Mouse (Mus musculus): ENCODE measurements around the gene Gm26920. TPM values are rescaled to one million over a fixed set of nuclear protein-coding genes. Genes with fewer than 3 reads are reported as not detected.
"Not testable (repeated sequence)": the region's sequence is repeated elsewhere in the genome, so short reads cannot be mapped to it uniquely, and the experiment has no call there.

Gene Gm26920
- not detected in 2 replicates for total RNA-seq (2017)

GRCm38 (mm10) chr7:30090092-30090969, at the start of gene Gm26920, which contains the start of gene Zfp566:
TSS of gene Gm26920 (minus strand) at chr7:30090410.
TSS of gene Zfp566 (minus strand) at chr7:30090527.
- ATAC-seq (replicated peaks in 1 of 2; ENCODE audit: insufficient read depth in 1 of 2, low FRiP score in 2 of 2, low TSS enrichment in 1 of 2, low read depth in 1 of 2, poor library complexity in 2 of 2, severe bottlenecking in 2 of 2) = peak; percentile 89 to 93

GRCm38 (mm10) chr7:30136826-30137225, 46.6 kb upstream of the Gm26920 start:
- no peak for ATAC-seq (replicated peaks in 1 of 2; ENCODE audit: insufficient read depth in 1 of 2, low FRiP score in 2 of 2, low TSS enrichment in 1 of 2, low read depth in 1 of 2, poor library complexity in 2 of 2, severe bottlenecking in 2 of 2)

GRCm38 (mm10) chr7:30132396-30132795, 42.2 kb upstream of the Gm26920 start:
- no peak for ATAC-seq (replicated peaks in 1 of 2; ENCODE audit: insufficient read depth in 1 of 2, low FRiP score in 2 of 2, low TSS enrichment in 1 of 2, low read depth in 1 of 2, poor library complexity in 2 of 2, severe bottlenecking in 2 of 2)

- ATAC-seq (replicated peaks in 1 of 2; ENCODE audit: insufficient read depth in 1 of 2, low FRiP score in 2 of 2, low TSS enrichment in 1 of 2, low read depth in 1 of 2, poor library complexity in 2 of 2, severe bottlenecking in 2 of 2) = no peak
These were observed 39.7 kb upstream of the Gm26920 start for GRCm38 (mm10) chr7:30129900-30130299.

GRCm38 (mm10) chr7:30122188-30122530, 31.9 kb upstream of the Gm26920 start:
- ATAC-seq (replicated peaks in 1 of 2; ENCODE audit: insufficient read depth in 1 of 2, low FRiP score in 2 of 2, low TSS enrichment in 1 of 2, low read depth in 1 of 2, poor library complexity in 2 of 2, severe bottlenecking in 2 of 2) = no peak

GRCm38 (mm10) chr7:30121308-30122187, 31.3 kb upstream of the Gm26920 start, which contains the start of gene Zfp382:
TSS of gene Zfp382 (plus strand) at chr7:30121942.
- ATAC-seq (replicated peaks in 1 of 2; ENCODE audit: insufficient read depth in 1 of 2, low FRiP score in 2 of 2, low TSS enrichment in 1 of 2, low read depth in 1 of 2, poor library complexity in 2 of 2, severe bottlenecking in 2 of 2) = peak; percentile 98 to 99

- ATAC-seq (replicated peaks in 1 of 2; ENCODE audit: insufficient read depth in 1 of 2, low FRiP score in 2 of 2, low TSS enrichment in 1 of 2, low read depth in 1 of 2, poor library complexity in 2 of 2, severe bottlenecking in 2 of 2) = not testable (repeated sequence)
These were observed 27.7 kb upstream of the Gm26920 start for GRCm38 (mm10) chr7:30117935-30118334.

- no peak for ATAC-seq (replicated peaks in 1 of 2; ENCODE audit: insufficient read depth in 1 of 2, low FRiP score in 2 of 2, low TSS enrichment in 1 of 2, low read depth in 1 of 2, poor library complexity in 2 of 2, severe bottlenecking in 2 of 2)
These were observed 25.9 kb upstream of the Gm26920 start for GRCm38 (mm10) chr7:30116076-30116475.

- no peak for ATAC-seq (replicated peaks in 1 of 2; ENCODE audit: insufficient read depth in 1 of 2, low FRiP score in 2 of 2, low TSS enrichment in 1 of 2, low read depth in 1 of 2, poor library complexity in 2 of 2, severe bottlenecking in 2 of 2)
These were observed 9.1 kb upstream of the Gm26920 start for GRCm38 (mm10) chr7:30099297-30099696.

- no peak for ATAC-seq (replicated peaks in 1 of 2; ENCODE audit: insufficient read depth in 1 of 2, low FRiP score in 2 of 2, low TSS enrichment in 1 of 2, low read depth in 1 of 2, poor library complexity in 2 of 2, severe bottlenecking in 2 of 2)
These were observed 5.4 kb upstream of the Gm26920 start for GRCm38 (mm10) chr7:30095551-30096125.

- peak; percentile 64 to 66 for ATAC-seq (replicated peaks in 1 of 2; ENCODE audit: insufficient read depth in 1 of 2, low FRiP score in 2 of 2, low TSS enrichment in 1 of 2, low read depth in 1 of 2, poor library complexity in 2 of 2, severe bottlenecking in 2 of 2)
These were observed 4.6 kb upstream of the Gm26920 start, which contains the start of gene Zfp260 for GRCm38 (mm10) chr7:30094646-30095429. TSS of gene Zfp260 (plus strand) at chr7:30094777.

- no peak for ATAC-seq (replicated peaks in 1 of 2; ENCODE audit: insufficient read depth in 1 of 2, low FRiP score in 2 of 2, low TSS enrichment in 1 of 2, low read depth in 1 of 2, poor library complexity in 2 of 2, severe bottlenecking in 2 of 2)
These were observed 3.8 kb upstream of the Gm26920 start for GRCm38 (mm10) chr7:30093918-30094415.

GRCm38 (mm10) chr7:30092666-30093065, 2.5 kb upstream of the Gm26920 start:
- no peak for ATAC-seq (replicated peaks in 1 of 2; ENCODE audit: insufficient read depth in 1 of 2, low FRiP score in 2 of 2, low TSS enrichment in 1 of 2, low read depth in 1 of 2, poor library complexity in 2 of 2, severe bottlenecking in 2 of 2)

- no peak for ATAC-seq (replicated peaks in 1 of 2; ENCODE audit: insufficient read depth in 1 of 2, low FRiP score in 2 of 2, low TSS enrichment in 1 of 2, low read depth in 1 of 2, poor library complexity in 2 of 2, severe bottlenecking in 2 of 2)
These were observed 868 bp upstream of the Gm26920 start for GRCm38 (mm10) chr7:30090970-30091585.

GRCm38 (mm10) chr7:30089405-30089804, 805 bp downstream of the Gm26920 start:
- ATAC-seq (replicated peaks in 1 of 2; ENCODE audit: insufficient read depth in 1 of 2, low FRiP score in 2 of 2, low TSS enrichment in 1 of 2, low read depth in 1 of 2, poor library complexity in 2 of 2, severe bottlenecking in 2 of 2) = no peak

- no peak for ATAC-seq (replicated peaks in 1 of 2; ENCODE audit: insufficient read depth in 1 of 2, low FRiP score in 2 of 2, low TSS enrichment in 1 of 2, low read depth in 1 of 2, poor library complexity in 2 of 2, severe bottlenecking in 2 of 2)
These were observed 3.7 kb downstream of the Gm26920 start for GRCm38 (mm10) chr7:30086524-30086923.

Data from hematopoietic stem cell, adult 5-6 weeks (primary cell).